Mouse (Mus musculus): ENCODE results near the gene Poldip2. TPM values are rescaled to one million over a fixed set of nuclear protein-coding genes. Genes with fewer than 3 reads are reported as not detected.
A peak's percentile ranks its signal among the peaks of the same experiment; 100 is the strongest.

Gene Poldip2
- 61.4 and 66.3 TPM in 2 replicates for polyA plus RNA-seq (2015; fragmentation: Nextera tagmentation; extraction: Ambion mirVana)

DNA sequence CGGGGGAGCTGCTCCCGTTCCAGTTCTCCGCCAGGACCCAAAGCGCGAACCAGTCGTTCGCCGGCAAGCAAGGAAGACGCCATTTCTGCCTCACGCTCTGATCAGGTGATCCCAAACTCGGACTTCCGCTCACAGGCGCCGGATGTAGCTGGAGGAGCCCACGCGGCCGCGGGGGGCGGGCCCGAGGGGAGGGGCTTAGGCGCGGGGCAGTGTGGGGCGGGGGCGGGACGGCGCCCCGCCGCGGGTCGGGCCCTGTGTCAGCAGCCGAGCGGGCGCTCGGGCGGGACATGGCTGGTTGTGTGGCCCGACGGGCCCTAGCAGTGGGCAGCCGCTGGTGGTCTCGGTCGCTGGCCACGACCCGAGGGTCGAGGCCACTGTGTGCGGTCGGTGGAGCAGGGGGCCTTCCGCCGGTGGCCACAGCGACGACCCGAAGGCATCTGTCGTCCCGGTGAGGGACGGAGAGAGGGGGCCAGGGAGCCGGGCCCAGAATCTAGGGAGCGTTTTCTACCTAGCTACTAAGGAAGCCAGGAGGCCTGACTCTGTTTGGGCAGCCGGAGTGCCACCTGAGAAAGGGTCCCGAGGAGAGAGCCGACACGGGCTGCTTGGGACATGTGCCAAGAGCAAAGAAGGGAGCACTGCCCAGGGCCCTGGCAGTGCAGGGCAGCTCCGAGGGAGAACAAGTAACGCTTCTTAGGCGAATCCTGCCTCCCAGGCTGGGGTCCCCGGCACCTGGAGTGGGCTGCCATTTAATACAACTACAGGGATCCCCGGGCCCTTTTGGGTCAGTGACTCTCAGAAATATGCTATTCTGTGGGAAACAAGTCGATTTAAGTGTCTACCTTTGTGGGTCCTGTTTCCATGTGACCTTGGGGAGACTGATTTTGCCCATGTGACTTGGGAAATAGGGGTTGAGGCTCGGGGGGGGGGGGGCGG, at the start of gene Poldip2, which contains the start of gene Tmem199:
TSS of gene Poldip2 (plus strand) at position 169 of the 933 bp plus-strand sequence.
TSS of gene Tmem199 (minus strand) at position 148 of the 933 bp plus-strand sequence.
- Histone ChIP-seq H3K4me3 (replicated peaks) (peak within 1 kb of the TSS; percentile 72), H3K36me3 (replicated peaks) (peaks cover 46% of the 10 kb centered on the region), H3K9me3 (replicated peaks) (no peaks in the 10 kb centered on the region), H3K27me3 (no peaks in the 10 kb centered on the region), H3K4me2 (peak within 1 kb of the TSS; percentile 87), H3K27ac (replicated peaks) (peak within 1 kb of the TSS; percentile 77), H3K9ac (peak within 1 kb of the TSS; percentile 86), H3K4me1 (replicated peaks) (peaks cover 25% of the 10 kb centered on the region)
- peak; percentile 94 for ATAC-seq (ENCODE audit: insufficient read depth)
- WGBS (ENCODE audit: insufficient replicate concordance), result under 1% methylated on average over 67 of the region's 67 CpGs

DNA sequence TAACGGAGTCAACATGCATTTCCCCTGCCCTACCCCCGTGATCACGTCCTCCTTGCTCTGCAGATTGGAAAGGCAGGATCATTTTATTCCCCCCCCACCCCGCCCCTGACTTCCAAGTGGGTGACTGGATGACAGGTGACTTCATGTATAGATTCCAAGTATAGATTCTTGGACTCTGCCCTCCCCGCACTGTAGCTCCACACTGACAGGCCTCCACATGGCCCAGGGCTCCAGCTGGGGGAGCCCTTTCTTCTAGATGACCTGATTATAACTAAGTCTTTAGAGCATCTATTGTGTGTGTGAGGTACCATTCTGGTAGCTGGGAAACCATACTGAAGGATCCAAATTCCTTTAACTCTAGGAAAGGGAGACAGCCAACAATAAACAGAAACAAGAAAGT, 49.3 kb upstream of the Poldip2 start:
- H3K27ac ChIP-seq (replicated peaks), result no peak overlapping the region
- H3K4me3 ChIP-seq (replicated peaks), result no peak overlapping the region
- no peak for ATAC-seq (ENCODE audit: insufficient read depth)
- no peaks in the 10 kb centered on the region for H3K36me3 ChIP-seq (replicated peaks)
- no peak overlapping the region for H3K4me2 ChIP-seq
- H3K9ac ChIP-seq, result no peak overlapping the region
- H3K4me1 ChIP-seq (replicated peaks), result peaks cover 44% of the 10 kb centered on the region
- 61% methylated on average over 5 of the region's 5 CpGs for WGBS (ENCODE audit: insufficient replicate concordance)
- no peaks in the 10 kb centered on the region for H3K9me3 ChIP-seq (replicated peaks)
- no peaks in the 10 kb centered on the region for H3K27me3 ChIP-seq

DNA sequence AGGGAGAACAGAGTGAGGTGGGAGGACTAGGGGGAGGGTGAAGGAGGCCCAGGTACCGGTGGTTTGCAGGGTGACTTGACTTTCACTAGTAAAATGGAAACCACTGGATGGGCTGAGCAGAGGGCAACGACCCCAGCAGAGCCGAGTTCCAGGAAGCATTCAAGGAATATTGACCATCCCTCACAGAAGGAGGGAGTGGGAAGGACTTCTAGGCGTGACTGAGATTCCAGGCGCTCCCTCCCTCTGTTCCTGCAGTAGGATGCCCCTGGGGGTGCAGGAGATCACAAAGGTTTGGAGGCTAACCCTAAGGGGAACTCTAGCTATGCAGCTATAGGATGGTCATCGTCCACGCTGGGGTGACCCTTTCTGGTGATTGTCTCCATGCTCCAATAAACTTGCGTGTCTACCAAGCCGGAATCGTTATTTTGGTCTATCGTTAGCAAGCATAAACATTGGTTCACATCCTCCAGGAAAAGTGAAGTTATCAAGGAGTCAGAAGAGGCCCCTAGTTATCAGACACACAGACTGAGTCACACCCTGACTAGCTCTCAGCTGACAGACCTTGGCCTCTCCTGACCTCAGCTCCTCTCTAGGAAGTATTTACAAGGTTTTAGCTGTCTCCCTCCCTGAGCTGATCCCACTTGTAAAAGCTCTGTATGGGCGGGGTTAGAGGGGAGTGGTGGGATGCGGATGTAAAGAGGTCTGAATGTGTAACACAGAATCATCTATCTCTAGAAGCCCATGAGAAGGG, 48.5 kb upstream of the Poldip2 start:
- Histone ChIP-seq H3K9me3 (replicated peaks) (no peaks in the 10 kb centered on the region), H3K9ac (no peak overlapping the region), H3K4me1 (replicated peaks) (peaks cover 46% of the 10 kb centered on the region), H3K36me3 (replicated peaks) (no peaks in the 10 kb centered on the region), H3K27me3 (no peaks in the 10 kb centered on the region), H3K4me3 (replicated peaks) (no peak overlapping the region), H3K4me2 (peak overlapping the region; percentile 7; the same call in 1 of the 2 replicates), H3K27ac (replicated peaks) (no peak overlapping the region)
- ATAC-seq (ENCODE audit: insufficient read depth), result no peak
- 44% methylated on average over 13 of the region's 13 CpGs for whole genome bisulfite sequencing (ENCODE audit: insufficient replicate concordance)

DNA sequence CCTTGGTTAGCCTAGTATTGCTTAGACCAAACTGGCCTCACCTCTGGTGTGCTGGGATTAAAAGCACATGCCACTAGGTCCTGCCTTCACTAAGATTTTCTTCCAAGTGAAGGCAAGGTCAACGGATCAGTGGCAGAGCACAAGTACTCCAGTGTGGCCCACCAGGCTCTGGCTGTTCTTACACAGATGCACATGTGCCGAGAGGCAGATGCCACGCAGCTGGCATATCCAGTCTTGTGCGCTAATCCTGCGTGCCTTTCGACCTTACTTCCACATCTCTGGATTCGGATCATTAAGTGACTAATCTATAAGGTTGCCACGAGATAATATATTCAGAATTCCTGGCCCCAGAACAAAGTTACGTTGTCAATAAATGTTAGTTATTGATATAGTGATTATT, 46.9 kb upstream of the Poldip2 start:
- Histone ChIP-seq H3K36me3 (replicated peaks) (no peaks in the 10 kb centered on the region), H3K27me3 (no peaks in the 10 kb centered on the region), H3K4me1 (replicated peaks) (peaks cover 46% of the 10 kb centered on the region), H3K9me3 (replicated peaks) (no peaks in the 10 kb centered on the region), H3K27ac (replicated peaks) (no peak overlapping the region), H3K4me3 (replicated peaks) (peak overlapping the region; percentile 62), H3K9ac (no peak overlapping the region), H3K4me2 (peak overlapping the region; percentile 83)
- WGBS (ENCODE audit: insufficient replicate concordance), result 47% methylated on average over 9 of the region's 9 CpGs
- no peak for ATAC-seq (ENCODE audit: insufficient read depth)

DNA sequence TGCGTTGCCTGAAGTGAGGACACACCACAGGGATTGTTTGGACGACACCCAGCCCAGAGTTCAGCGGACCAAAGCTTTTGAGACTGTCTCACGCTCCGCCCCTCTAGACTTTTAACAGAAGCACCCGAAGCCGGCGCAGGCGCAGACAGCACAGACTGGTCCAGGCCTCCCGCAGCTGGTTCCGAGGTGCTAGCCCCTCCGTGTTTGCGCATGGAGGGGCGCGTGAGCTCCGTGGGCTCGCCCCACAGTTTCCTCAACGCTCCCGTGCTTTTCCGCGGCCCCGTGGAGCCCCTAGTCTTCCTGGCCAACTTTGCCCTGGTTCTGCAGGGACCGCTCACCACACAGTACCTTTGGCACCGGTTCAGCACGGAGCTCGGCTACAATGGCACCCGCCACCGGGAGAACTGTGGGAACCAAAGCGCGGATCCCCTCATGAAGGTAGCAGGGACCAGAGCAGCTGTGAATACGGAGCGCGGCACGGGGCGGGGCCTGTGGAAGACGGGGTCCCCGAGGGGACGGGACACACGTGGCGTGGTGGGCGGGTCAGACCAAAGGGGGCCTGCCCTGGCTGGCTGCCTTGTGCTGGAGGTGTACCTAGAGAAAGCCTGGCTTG, 46.3 kb upstream of the Poldip2 start, which contains the start of gene Slc46a1:
TSS of gene Slc46a1 (plus strand) at position 130 of the 613 bp plus-strand sequence.
- no peaks in the 10 kb centered on the region for H3K27me3 ChIP-seq
- no peaks in the 10 kb centered on the region for H3K36me3 ChIP-seq (replicated peaks)
- no peaks in the 10 kb centered on the region for H3K9me3 ChIP-seq (replicated peaks)
- H3K4me2 ChIP-seq, result peak within 1 kb of the TSS; percentile 83
- peak within 1 kb of the TSS; percentile 62 for H3K4me3 ChIP-seq (replicated peaks)
- peak; percentile 85 for ATAC-seq (ENCODE audit: insufficient read depth)
- H3K9ac ChIP-seq, result peak within 1 kb of the TSS; percentile 59
- peaks cover 46% of the 10 kb centered on the region for H3K4me1 ChIP-seq (replicated peaks)
- WGBS (ENCODE audit: insufficient replicate concordance), result under 1% methylated on average over 41 of the region's 41 CpGs
- peak within 1 kb of the TSS; percentile 76 for H3K27ac ChIP-seq (replicated peaks)

DNA sequence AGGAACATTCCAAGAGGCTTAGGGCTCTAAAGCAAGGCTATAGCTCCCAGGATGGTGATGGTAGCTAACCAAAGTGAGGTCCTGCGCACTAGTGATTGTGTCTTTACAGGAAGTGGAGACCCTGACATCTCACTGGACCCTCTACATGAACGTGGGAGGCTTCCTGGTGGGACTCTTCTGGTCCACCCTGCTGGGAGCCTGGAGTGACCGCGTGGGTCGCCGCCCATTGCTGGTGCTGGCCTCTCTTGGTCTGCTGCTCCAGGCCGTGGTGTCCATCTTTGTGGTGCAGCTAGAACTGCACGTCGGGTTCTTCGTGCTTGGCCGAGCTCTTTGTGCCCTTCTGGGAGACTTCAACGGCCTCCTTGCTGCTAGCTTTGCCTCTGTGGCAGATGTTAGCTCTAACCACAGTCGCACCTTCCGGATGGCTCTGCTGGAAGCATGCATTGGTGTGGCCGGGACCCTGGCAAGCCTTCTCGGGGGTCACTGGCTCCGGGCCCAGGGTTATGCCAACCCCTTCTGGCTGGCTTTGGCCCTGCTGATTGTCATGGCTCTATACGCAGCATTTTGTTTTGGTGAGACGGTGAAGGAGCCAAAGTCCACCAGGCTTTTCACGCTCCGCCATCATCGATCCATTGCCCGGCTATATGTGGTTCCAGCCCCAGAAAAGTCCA, 45.6 kb upstream of the Poldip2 start:
- Histone ChIP-seq H3K27me3 (no peaks in the 10 kb centered on the region), H3K9me3 (replicated peaks) (no peaks in the 10 kb centered on the region), H3K4me3 (replicated peaks) (peak overlapping the region; percentile 62), H3K36me3 (replicated peaks) (no peaks in the 10 kb centered on the region), H3K9ac (no peak overlapping the region; the same call in 1 of the 2 replicates), H3K4me1 (replicated peaks) (peaks cover 46% of the 10 kb centered on the region), H3K4me2 (peak overlapping the region; percentile 83), H3K27ac (replicated peaks) (peak overlapping the region; percentile 76; the same call in 1 of the 2 replicates)
- ATAC-seq (ENCODE audit: insufficient read depth), result no peak
- WGBS (ENCODE audit: insufficient replicate concordance), result 65% methylated on average over 23 of the region's 23 CpGs

DNA sequence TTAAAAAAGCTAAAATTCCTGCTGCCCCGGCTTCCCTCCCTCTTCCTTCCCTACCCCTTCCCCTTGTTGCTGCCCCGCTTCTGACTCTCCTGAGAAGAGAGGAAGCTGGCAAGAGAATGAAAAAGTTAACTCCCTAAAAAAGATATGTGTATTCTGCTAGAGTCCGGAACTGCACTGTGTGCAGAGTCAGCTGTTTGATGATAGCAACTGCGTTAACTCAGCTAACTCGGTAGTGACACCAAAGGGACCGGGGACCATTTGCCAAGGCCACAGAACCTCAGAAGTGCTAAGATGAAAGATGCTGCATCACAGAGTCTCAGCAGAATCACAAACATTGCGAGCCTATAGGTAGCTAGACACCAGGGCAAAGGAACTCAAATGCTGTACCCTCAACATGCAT, 44.5 kb upstream of the Poldip2 start:
- no peaks in the 10 kb centered on the region for H3K36me3 ChIP-seq (replicated peaks)
- H3K27me3 ChIP-seq, result no peaks in the 10 kb centered on the region
- no peak for ATAC-seq (ENCODE audit: insufficient read depth)
- H3K27ac ChIP-seq (replicated peaks), result no peak overlapping the region
- H3K4me2 ChIP-seq, result no peak overlapping the region
- WGBS (ENCODE audit: insufficient replicate concordance), result 62% methylated on average over 7 of the region's 7 CpGs
- no peak overlapping the region for H3K9ac ChIP-seq
- H3K9me3 ChIP-seq (replicated peaks), result no peaks in the 10 kb centered on the region
- no peak overlapping the region for H3K4me3 ChIP-seq (replicated peaks)
- peaks cover 46% of the 10 kb centered on the region for H3K4me1 ChIP-seq (replicated peaks)

DNA sequence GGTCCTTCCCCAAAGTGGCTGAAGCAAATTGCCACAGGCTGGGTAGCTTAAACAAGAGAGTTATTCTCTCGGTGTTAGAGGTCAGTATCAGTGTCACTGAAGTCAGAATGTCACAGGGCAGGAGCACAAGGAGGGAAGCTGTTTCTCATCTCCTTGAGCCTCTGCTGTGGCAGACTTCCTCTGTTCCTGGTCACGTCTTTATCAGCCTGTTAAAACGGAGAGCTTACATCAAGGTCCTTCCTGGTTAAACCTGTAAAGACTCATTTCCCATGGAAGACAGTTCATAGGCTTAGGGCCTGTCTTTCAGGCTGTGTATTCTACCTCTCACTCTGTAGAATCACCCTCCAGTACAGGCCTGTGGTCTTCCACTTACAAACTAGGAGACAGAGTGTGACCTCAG, 44.1 kb upstream of the Poldip2 start:
- 22% methylated on average over 3 of the region's 3 CpGs for WGBS (ENCODE audit: insufficient replicate concordance)
- H3K4me1 ChIP-seq (replicated peaks), result peaks cover 44% of the 10 kb centered on the region

DNA sequence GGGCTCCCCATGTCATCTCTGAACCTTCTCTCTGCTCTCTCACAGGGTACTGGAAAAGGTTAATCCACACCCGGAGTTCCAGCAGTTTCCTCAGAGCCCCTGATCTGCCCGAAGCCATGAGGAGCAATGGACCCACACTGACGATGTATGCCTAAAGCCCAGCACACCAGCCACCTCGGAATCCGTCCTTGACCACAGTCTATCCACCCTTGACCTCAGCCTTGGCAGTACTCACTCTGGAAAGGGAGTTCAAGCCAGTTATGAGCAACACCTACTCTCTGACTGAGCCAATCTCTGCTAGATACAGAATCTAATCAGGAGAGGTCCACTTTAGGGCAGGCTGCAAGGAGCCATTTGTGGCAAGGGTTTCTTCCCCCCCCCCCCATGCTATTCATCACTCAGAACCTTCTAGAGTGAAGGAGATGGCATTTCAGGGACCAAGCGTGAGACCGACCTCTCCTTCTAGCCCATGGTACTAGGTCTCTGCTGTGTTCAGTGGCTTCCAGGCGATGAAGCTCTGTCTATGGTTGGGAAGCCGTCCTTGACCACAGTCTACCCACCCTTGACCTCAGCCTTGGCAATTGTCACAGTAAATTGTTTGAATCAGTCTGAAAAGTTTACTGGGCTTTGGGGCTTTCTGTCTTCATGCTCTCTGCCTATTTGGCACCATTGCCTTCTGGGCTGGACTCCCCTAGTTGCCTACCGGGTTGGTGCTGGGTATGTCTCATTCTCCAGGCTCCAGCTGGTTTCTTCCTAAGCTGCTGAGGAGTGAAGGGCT, 40.5 kb upstream of the Poldip2 start:
- Histone ChIP-seq H3K9ac (no peak overlapping the region), H3K36me3 (replicated peaks) (no peaks in the 10 kb centered on the region), H3K9me3 (replicated peaks) (no peaks in the 10 kb centered on the region), H3K4me2 (no peak overlapping the region), H3K4me3 (replicated peaks) (no peak overlapping the region), H3K27me3 (no peaks in the 10 kb centered on the region), H3K4me1 (replicated peaks) (peaks cover 10% of the 10 kb centered on the region), H3K27ac (replicated peaks) (no peak overlapping the region)
- ATAC-seq (ENCODE audit: insufficient read depth), result no peak
- 59% methylated on average over 10 of the region's 10 CpGs for WGBS (ENCODE audit: insufficient replicate concordance)

More for the DNA sequence above, 44.1 kb upstream of the Poldip2 start:
- H3K27me3 ChIP-seq, result no peaks in the 10 kb centered on the region
- H3K27ac ChIP-seq (replicated peaks), result no peak overlapping the region
- H3K9ac ChIP-seq, result no peak overlapping the region
- H3K36me3 ChIP-seq (replicated peaks), result no peaks in the 10 kb centered on the region
- H3K9me3 ChIP-seq (replicated peaks), result no peaks in the 10 kb centered on the region
- ATAC-seq (ENCODE audit: insufficient read depth), result no peak
- H3K4me2 ChIP-seq, result no peak overlapping the region
- H3K4me3 ChIP-seq (replicated peaks), result no peak overlapping the region

DNA sequence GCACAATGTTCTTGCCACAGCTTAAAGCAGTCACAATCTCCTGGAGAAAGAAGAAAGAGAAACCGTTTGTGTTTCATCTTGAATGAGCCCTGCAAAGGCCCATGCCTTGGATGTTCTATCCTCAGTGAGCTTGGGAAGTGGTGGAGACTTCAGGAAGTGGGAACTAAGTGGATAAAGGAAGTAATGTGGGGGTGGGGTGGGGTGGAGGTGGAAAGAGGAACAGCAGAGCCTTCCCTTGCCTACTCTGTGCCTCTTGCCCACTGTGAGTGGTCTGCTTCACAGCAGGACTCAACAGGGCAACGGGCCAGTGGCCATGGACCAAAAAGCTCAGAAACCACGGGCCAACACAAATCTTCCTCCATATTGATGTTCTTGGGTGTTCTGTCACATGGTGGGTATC, 36.7 kb upstream of the Poldip2 start:
- Histone ChIP-seq H3K27me3 (no peaks in the 10 kb centered on the region), H3K4me2 (no peak overlapping the region), H3K9me3 (replicated peaks) (no peaks in the 10 kb centered on the region), H3K4me1 (replicated peaks) (no peaks in the 10 kb centered on the region), H3K4me3 (replicated peaks) (no peak overlapping the region), H3K27ac (replicated peaks) (no peak overlapping the region), H3K36me3 (replicated peaks) (no peaks in the 10 kb centered on the region), H3K9ac (no peak overlapping the region)
- no peak for ATAC-seq (ENCODE audit: insufficient read depth)
- 37% methylated on average over 3 of the region's 3 CpGs for WGBS (ENCODE audit: insufficient replicate concordance)
